ENCODE assay signal across 11 mouse cellular contexts in genomic region chr12:80507041-80507745, GRCm38 (mm10). TPM values are rescaled to one million over a fixed set of nuclear protein-coding genes. Genes with fewer than 3 reads are reported as not detected.
DNase-seq lines count a peak whose midpoint lies in the region; ATAC-seq and TF ChIP-seq lines count a peak whose summit lies in the region.
"Had no signal": no experiment of that assay in that cellular context is flagged by ENCODE, and none has a peak within 500 bp of the region (broad histone marks: within the 10 kb centered on the region; RNA-seq: fewer than 3 reads in every experiment).

No protein-coding gene starts in this region.

- intact Hi-C loops in gastrocnemius, adult 2 months (cut with DNase I), result no loop called here

- 0 out of 2 replicates have a peak, but pooled peaks cover 4% of the 10 kb centered on the region for H3K4me1 ChIP-seq in midbrain, embryonic 12.5 days
- no peaks in the 10 kb centered on the region for H3K4me1 ChIP-seq in midbrain, embryonic 14.5 days (ENCODE audit: control insufficient read depth, insufficient read depth, low read length)

- TF ChIP-seq CTCF in gastrocnemius, adult 2 months (IDR thresholded peaks at IDR 0.05), result peak; percentile 18; the same call in 1 of the 2 replicates

- H3K4me2 ChIP-seq in midbrain, embryonic 12.5 days (replicated peaks), result no peak overlapping the region
- no peak overlapping the region for H3K4me2 ChIP-seq in midbrain, embryonic 14.5 days (ENCODE audit: low read length)
- H3K4me2 ChIP-seq: embryonic facial prominence, embryonic 13.5 days; lung, embryonic 15.5 days had no signal

- no peak for ATAC-seq in midbrain, embryonic 12.5 days (ENCODE audit: low FRiP score, low read depth)
- ATAC-seq in midbrain, embryonic 14.5 days (ENCODE audit: low FRiP score, low TSS enrichment), result no peak

- H3K27ac ChIP-seq in midbrain, embryonic 12.5 days (replicated peaks), result 0 out of 2 replicates have a peak overlapping the region, but pooled peaks have one; percentile 10
- no peak overlapping the region for H3K27ac ChIP-seq in midbrain, embryonic 14.5 days (replicated peaks; ENCODE audit: low read depth, low read length)
- H3K27ac ChIP-seq in gastrocnemius, adult 2 months, result peak overlapping the region; percentile 82
- H3K27ac ChIP-seq: embryonic facial prominence, embryonic 13.5 days; lung, embryonic 15.5 days had no signal

- H3K27me3 ChIP-seq in midbrain, embryonic 12.5 days, result no peaks in the 10 kb centered on the region
- H3K27me3 ChIP-seq in midbrain, embryonic 14.5 days (ENCODE audit: control insufficient read depth, insufficient read depth, low read length), result no peaks in the 10 kb centered on the region
- H3K27me3 ChIP-seq: embryonic facial prominence, embryonic 13.5 days; lung, embryonic 15.5 days had no signal

- no peak overlapping the region for H3K4me3 ChIP-seq in midbrain, embryonic 12.5 days
- H3K4me3 ChIP-seq in midbrain, embryonic 14.5 days (replicated peaks; ENCODE audit: low read depth, low read length), result no peak overlapping the region
- H3K4me3 ChIP-seq in gastrocnemius, adult 2 months, result peak overlapping the region; percentile 51
- H3K4me3 ChIP-seq: embryonic facial prominence, embryonic 13.5 days; lung, embryonic 15.5 days had no signal

- no peaks in the 10 kb centered on the region for H3K9me3 ChIP-seq in midbrain, embryonic 12.5 days
- H3K9me3 ChIP-seq in midbrain, embryonic 14.5 days (ENCODE audit: control insufficient read depth, low read length), result no peaks in the 10 kb centered on the region
- H3K9me3 ChIP-seq: embryonic facial prominence, embryonic 13.5 days; lung, embryonic 15.5 days had no signal

- DNase-seq in midbrain, embryonic 14.5 days, result no peak
- DNase-seq in gastrocnemius, adult 2 months, result peak; percentile 74
- DNase-seq in kidney, adult 9 months, result peak; percentile 23
- DNase-seq in lung, postnatal 4 days, result peak; percentile 20 to 64
- DNase-seq in cerebellum, adult 11-12 months, result no peak
- DNase-seq in adrenal gland, postnatal 10 days, result no peak
- DNase-seq: layer of hippocampus, adult 9-11 months had no signal

- WGBS in midbrain, embryonic 12.5 days, result 62% methylated on average over 14 of the region's 14 CpGs
- WGBS in midbrain, embryonic 14.5 days, result 63% methylated on average over 14 of the region's 14 CpGs

- no peaks in the 10 kb centered on the region for H3K36me3 ChIP-seq in midbrain, embryonic 12.5 days
- no peaks in the 10 kb centered on the region for H3K36me3 ChIP-seq in midbrain, embryonic 14.5 days (ENCODE audit: control insufficient read depth, insufficient read depth, low read length)
- H3K36me3 ChIP-seq: embryonic facial prominence, embryonic 13.5 days; lung, embryonic 15.5 days had no signal

- H3K9ac ChIP-seq in midbrain, embryonic 12.5 days (replicated peaks), result no peak overlapping the region
- H3K9ac ChIP-seq in midbrain, embryonic 14.5 days (replicated peaks; ENCODE audit: low read length), result no peak overlapping the region
- H3K9ac ChIP-seq: embryonic facial prominence, embryonic 13.5 days; lung, embryonic 15.5 days had no signal

RNA-seq across cellular contexts. Expression of gene Galnt16, which starts 10.9 kb away (rescaled TPM):
- 24.7 and 29.8 TPM in 2 replicates for polyA plus RNA-seq in midbrain, embryonic 12.5 days (2016; fragmentation: Nextera tagmentation; extraction: Ambion mirVana)
- polyA plus RNA-seq in midbrain, embryonic 14.5 days (2014; fragmentation: Nextera tagmentation; extraction: Ambion mirVana), result 21.7 and 30.4 TPM in 2 replicates
- total RNA-seq in gastrocnemius, adult 2 months (2021), result 1 to 10 TPM; 2.4 to 3.8 TPM
- total RNA-seq in adrenal gland, postnatal 10 days (2021), result 10 to 100 TPM; 16.3 to 16.8 TPM
- total RNA-seq: neutrophil, adult 5-6 weeks had no signal

RNA-seq across cellular contexts. Expression of gene Exd2, which starts 44.3 kb away (rescaled TPM):
- polyA plus RNA-seq in midbrain, embryonic 12.5 days (2016; fragmentation: Nextera tagmentation; extraction: Ambion mirVana), result 53.7 TPM in 2 replicates
- 52.9 and 59.7 TPM in 2 replicates for polyA plus RNA-seq in midbrain, embryonic 14.5 days (2014; fragmentation: Nextera tagmentation; extraction: Ambion mirVana)
- total RNA-seq in gastrocnemius, adult 2 months (2021), result 10 to 100 TPM; 35.0 to 46.8 TPM
- 10 to 100 TPM; 17.0 to 17.5 TPM for total RNA-seq in adrenal gland, postnatal 10 days (2021)

Comparison
In these comparisons a context has a peak if more than half of its experiments do, and no peak if none do; other contexts are left out.
1. DNase-seq: peak in gastrocnemius, adult 2 months (single experiment), kidney, adult 9 months (single experiment) and lung, postnatal 4 days (2 of 2); none in midbrain, embryonic 14.5 days (single experiment), cerebellum, adult 11-12 months (single experiment) and adrenal gland, postnatal 10 days (single experiment).